Mouse (Mus musculus) granulocyte monocyte progenitor cell, adult 5-6 weeks (primary cell): ENCODE measurements around the gene Cdc42bpa. TPM values are rescaled to one million over a fixed set of nuclear protein-coding genes. Genes with fewer than 3 reads are reported as not detected.

Source experiments
- ATAC-seq: replicated peaks from 2 replicates; pipeline ENCODE4 v1.8.0; 2016; ENCODE audit warnings: mild to moderate bottlenecking, moderate TSS enrichment, inconsistent platforms; ENCODE audit not compliant: poor library complexity, severe bottlenecking
- total RNA-seq, 2 experiments: library from RNA; stranded (forward) in 1 of 2; stranded (reverse) in 1 of 2; fragments of 200-712, 200-1000 nt in 1 of 2; fragments of >200 nt in 1 of 2; fragmentation: Nextera tagmentation in 1 of 2; gene quantifications; 2 replicates each; pipeline ENCODE4 v1.2.3; 2014 to 2017

Cdc42bpa gene
- total RNA-seq, 2 experiments from 2014 or later, result 5.5 to 9.3 TPM

DNA sequence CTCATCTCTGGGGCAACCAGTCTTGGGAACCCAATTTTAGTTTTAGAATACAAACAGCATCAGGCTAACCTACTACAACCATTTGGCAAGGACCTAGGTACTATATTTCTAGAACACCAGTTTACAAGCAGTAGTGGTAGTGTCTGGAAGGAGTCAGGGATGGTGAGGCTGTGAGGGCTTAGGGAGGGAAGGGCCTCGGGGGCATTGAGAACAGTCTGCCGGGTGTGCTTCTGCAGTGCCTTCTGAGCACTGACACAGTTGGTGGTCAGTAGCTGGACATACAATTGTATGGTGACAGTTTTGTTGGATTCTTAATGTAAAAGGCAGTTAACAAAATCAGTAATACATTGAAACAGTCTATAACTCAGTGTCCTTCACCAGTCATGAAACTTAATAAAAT lies 200.3 kb downstream of the Cdc42bpa start:
- ATAC-seq, result no peak

DNA sequence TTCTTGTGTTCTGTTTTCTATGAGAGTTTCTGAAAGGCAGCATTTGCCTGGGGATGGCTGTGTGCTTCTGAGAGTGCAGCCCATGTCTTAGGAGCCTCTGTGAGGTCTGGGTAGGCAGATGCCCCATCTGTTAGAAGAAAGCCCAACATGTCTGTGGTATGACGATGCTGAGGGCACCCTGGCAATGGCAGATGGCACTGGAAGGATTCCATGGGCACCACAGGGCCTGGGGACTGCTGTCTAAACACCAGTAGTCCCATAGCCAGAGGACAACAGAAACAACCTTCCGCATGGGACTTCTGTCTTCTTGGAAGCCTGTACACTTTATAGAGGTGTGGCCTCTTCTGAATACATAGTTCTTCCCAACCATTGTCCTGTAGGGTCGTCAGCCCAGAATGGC lies 200.9 kb downstream of the Cdc42bpa start:
- no peak for ATAC-seq

GRCm38 (mm10) chr1:180161566-180162355 lies 201.5 kb downstream of the Cdc42bpa start:
- ATAC-seq, result no peak

DNA sequence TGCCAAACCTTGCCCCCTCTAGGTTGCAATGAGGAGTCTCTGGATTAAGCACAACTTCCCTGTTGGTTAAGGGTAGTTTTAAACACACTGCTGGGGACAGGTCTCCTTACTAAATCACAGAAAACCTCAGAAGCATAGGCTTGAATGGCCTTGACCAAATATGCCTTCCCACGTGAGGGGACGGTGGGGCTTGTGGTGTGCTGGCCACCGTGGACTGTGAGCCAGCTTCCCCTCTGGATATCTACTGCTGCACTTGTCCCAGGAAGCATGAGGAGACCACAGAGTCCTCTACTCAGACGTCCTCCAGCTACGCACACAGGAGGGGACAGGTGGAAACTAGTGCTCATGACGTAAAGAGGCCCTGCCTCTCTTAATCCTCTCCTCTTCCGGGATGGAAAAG lies 202.7 kb downstream of the Cdc42bpa start:
- no peak for ATAC-seq

DNA sequence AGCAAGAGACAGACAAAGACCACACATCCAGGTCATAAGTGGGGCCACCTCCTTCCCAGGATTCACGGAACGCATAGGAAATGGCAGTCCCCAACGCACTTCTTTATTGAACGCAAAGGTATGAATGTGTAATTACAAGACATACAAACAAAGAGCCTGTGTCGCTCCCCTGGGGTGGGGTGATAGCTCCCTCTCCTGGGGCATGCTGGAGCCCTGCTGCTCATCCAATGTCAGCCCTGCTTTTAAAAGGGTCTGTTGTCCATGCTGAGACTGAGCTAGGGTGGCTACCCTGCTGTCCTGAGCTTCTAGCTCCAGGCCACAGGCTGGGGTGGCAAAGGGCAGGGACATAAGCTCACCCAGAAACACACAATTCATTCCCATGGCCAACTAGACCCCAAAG lies 206.3 kb downstream of the Cdc42bpa start:
- no peak for ATAC-seq

- ATAC-seq, result no peak
Measured at GRCm38 (mm10) chr1:180168294-180168693, 208.0 kb downstream of the Cdc42bpa start.

- no peak for ATAC-seq
Measured at GRCm38 (mm10) chr1:180169161-180169560, 208.9 kb downstream of the Cdc42bpa start.

DNA sequence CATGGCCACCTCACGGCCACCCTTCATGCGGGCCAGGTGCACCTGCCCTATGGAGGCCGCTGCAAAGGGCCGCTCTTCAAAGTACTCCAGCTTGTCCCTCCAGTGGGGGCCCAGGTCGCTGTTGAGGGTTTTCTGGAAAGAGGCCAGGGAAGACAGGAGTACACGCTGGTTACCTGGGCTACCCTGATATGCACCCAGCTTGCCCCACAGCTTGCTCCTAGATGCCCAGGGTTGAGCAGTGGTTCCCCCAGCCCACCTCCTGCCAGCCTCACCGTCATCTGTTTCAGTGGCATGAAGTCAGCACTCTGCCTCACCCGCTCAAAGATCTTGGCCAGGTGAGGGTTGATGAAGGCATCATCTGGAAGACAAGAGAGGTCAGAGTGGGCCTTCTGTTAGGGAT lies 209.8 kb downstream of the Cdc42bpa start:
- ATAC-seq, result no peak

DNA sequence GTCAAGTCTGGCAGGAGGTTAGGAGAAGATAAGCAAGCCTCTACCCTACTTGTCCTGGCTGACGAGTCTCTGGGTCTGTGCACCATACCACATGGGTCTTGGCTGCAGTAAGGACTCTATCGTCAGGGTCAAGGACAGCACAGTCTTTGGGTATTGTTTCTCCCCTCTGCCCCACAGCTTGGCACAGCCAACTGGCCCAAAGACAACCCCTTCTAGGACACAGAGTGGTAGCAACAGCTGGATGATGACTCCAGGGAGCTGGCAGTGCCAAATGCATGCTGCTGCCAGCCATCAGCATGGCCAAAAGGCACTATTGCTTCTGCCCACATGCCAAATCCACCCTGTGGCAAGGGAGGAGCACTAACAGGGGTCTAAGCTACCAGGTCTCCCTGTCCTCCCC lies 211.6 kb downstream of the Cdc42bpa start:
- ATAC-seq, result no peak

DNA sequence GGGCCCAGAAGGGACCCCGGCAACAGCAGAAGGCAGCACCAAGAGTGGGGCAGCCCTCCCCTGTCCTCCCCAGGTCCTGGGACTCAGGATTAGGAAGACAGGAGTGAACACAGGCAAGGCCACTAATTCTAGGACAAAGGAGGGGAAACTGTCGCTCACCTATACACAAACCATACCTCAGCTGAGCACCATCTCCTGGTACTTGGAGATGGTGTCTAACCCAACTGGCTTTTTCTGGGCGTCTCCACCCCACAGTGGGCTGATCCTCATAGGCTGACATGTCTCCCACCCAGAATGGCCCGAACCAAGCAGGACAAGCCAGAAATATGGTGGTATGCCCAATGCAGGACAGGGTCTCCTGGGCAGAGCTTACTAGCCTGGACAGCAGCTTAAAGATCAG lies 212.3 kb downstream of the Cdc42bpa start:
- ATAC-seq, result no peak

DNA sequence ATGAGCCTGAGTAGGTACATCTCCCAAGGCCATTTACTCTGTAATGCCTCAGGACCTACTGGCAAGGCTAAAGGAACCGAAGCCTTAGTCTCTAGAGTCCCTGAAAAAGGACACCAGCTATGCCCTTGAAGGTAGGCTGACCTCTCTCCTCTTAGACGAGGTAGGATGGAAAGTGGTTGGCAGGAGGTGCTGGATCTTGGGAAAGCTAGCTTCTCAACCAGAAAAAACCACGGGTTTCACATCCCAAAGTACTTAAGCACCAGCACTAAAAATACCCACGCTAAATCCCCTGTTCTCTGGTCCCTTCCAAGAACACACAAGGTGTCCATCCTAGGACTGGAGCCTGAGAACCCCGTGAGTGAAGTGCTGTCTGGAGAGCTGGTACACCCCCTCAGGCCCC lies 212.7 kb downstream of the Cdc42bpa start:
- no peak for ATAC-seq

DNA sequence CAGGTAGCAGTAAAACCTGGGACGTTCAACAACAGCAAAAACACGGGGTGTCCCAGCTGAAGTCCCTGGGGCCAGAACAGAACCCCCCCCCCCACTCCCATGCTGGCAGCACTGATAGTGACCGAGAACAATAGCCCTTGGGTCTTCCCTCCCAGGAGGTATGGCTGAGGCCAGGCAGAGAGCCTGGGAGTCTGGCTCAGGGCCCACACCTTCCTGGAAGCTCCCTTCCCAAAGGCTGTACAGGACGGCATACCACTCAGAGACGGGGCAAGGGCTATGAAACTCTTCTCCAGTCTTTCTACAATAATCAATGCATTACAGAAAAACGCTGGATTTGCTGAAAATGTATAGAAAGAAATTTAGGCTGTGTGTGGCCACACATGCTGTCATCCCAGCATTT lies 214.4 kb downstream of the Cdc42bpa start:
- ATAC-seq, result no peak

- ATAC-seq, result peak; percentile 76
Measured at GRCm38 (mm10) chr1:180175167-180175566, 214.9 kb downstream of the Cdc42bpa start.

DNA sequence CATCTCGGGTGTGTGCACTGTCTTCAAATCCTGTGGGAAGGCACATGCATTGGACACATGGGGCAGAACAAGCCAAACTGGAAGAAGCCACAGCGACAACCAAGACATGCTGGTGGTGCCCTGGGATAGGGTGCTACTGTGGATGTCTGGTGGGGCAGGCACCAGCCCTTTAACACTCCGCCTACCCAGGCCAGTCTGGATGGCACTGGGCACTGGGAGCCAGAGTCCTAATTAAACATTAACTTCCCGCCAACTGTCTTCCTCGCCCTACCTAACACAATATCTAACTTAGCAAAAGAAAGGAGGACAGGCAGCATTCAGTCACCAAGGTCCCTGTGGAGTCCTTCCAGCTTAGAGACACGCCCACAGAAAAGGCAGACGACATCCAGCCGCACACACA lies 215.4 kb downstream of the Cdc42bpa start:
- no peak for ATAC-seq

- ATAC-seq, result no peak
Measured at GRCm38 (mm10) chr1:180176784-180177183, 216.5 kb downstream of the Cdc42bpa start.

DNA sequence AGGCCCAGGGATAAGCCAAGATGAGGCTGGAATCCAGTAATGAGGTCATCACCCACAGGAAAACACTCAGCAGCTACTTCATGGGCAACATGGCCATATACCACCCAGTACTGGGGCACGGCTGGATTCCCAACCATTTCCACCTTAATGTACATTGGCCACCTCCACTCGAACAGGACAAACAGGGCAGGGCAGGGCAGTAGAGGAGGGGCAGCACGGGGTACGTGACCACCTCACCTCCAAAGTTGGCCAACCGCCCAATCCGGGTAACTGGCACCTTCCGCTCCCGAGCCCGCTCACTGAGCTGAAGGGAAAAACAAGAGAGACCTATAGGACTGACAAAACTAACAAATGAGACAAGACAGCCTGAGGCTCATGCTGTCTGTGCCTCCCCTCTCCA lies 218.1 kb downstream of the Cdc42bpa start:
- ATAC-seq, result no peak

GRCm38 (mm10) chr1:180179100-180179499 lies 218.8 kb downstream of the Cdc42bpa start:
- no peak for ATAC-seq

- ATAC-seq, result no peak
Measured at GRCm38 (mm10) chr1:180179840-180180239, 219.6 kb downstream of the Cdc42bpa start.

GRCm38 (mm10) chr1:180181304-180181965 lies 221.2 kb downstream of the Cdc42bpa start:
- ATAC-seq, result no peak

DNA sequence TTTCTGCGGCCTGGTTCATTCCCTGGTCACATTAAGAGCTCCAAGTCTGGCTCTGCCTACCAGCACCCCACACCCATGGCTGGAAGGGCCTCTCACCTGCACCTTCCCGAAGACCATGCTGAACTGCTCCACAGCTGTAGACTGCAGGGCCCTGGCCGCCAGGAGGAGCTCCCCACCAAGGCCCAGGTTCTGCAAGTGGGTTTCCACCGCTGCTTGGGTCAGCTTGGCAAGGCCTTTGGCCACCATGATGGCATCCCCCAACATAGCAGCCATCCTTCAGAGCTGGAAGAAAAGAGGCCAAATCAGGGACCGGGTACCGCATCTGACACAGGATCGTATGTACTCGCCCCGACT lies 221.7 kb downstream of the Cdc42bpa start:
- ATAC-seq, result no peak

- no peak for ATAC-seq
Measured at GRCm38 (mm10) chr1:180182731-180183130, 222.5 kb downstream of the Cdc42bpa start.

DNA sequence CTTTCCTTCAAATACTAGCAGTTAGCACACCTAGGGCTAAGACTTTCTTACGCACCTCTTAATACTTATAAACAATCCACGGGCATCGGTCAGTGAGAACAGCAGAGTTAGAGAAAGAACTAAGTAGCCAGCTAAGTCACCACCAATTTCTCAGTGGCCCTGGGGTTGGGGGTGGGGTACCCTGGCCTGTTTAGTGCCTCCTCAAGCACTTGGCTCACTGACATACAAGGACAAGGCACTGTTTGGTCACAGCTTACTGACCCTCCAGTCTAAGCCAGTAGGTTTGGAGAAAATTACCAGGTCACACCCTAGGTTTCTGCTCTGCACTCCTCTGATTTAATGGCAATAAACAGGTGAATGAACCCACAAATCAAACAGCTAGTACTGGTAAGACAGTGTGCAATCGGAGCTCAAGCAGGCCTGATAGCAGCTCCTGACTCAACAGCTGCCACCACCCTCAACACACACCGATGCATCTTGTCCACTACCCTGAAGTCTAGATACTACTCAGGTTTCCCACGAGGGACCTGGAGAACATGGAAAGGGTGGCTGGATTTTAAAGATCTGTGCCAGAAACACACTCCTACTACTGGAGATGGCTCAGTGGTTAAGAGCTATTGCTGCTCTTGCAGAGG lies 223.4 kb downstream of the Cdc42bpa start:
- no peak for ATAC-seq
